In the genomic region with DNA sequence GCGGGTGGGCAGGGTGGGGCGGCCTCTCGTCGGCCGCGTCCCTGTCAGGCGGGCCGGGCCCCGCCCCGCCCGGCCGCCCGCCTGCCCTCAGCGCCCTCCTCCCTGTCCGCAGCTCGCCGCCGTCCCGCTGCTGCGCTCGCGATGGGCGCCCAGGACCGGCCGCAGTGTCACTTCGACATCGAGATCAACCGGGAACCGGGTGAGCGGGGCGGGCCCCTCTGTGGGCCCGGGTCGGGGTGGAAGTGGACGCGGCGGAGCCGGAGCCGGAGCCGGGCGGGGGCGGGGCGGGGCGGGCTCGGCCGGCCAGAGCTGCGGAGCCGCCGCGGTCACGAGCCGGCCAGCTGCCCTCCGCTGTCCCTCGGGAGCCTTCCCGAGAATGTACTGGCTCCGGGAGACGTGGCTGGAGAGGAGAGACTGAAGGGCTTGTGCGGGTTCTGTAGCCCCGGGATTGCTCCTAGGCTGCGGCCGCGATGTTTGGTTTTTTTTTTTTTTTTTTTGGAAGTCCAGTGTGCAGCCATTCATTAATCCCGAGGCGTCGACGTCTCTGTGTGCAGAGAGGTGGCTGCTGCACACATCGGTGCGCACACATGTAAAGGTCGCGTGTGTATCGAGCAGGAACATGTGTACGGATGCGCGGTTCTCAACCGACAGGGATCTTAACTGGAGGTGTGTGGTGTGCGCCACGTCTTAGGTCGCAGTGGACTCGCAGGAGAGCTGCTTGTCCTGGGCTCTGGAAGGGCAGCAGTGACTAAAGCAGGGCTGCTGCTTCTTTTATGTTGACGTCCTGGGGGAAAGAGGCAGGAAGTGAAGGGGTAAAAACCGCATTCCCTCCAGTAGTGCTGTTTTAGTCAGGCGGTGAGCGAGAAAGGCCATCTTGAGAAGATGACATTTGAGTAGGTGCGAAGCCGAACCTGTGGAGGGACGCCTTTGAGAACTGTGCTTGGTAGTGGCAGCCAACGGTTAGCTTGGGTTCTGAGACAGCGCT, we compare ENCODE assay signal across 8 mouse cellular contexts. TPM values are rescaled to one million over a fixed set of nuclear protein-coding genes. Genes with fewer than 3 reads are reported as not detected.
A peak's percentile ranks its signal among the peaks of the same experiment; 100 is the strongest.
DNase-seq lines count a peak whose midpoint lies in the region; ATAC-seq lines count a peak whose summit lies in the region.

No protein-coding gene starts in this region.

- no peaks in the 10 kb centered on the region for H3K27me3 ChIP-seq in heart, embryonic 12.5 days (replicated peaks)
- no peaks in the 10 kb centered on the region for H3K27me3 ChIP-seq in midbrain, embryonic 11.5 days (ENCODE audit: control insufficient read depth, insufficient read depth, low read length)
- no peaks in the 10 kb centered on the region for H3K27me3 ChIP-seq in stomach, embryonic 15.5 days (replicated peaks)

- H3K4me3 ChIP-seq in heart, embryonic 12.5 days = peak overlapping the region; percentile 100
- H3K4me3 ChIP-seq in midbrain, embryonic 11.5 days (ENCODE audit: low read depth, low read length) = peak overlapping the region; percentile 95
- peak overlapping the region; percentile 87 for H3K4me3 ChIP-seq in stomach, embryonic 15.5 days (replicated peaks)

- H3K36me3 ChIP-seq in heart, embryonic 12.5 days = peaks cover 9% of the 10 kb centered on the region; the same call in 1 of the 2 replicates
- H3K36me3 ChIP-seq in midbrain, embryonic 11.5 days (ENCODE audit: control insufficient read depth, insufficient read depth, low read length) = no peaks in the 10 kb centered on the region
- H3K36me3 ChIP-seq in stomach, embryonic 15.5 days = no peaks in the 10 kb centered on the region

- under 1% methylated on average over 75 of the region's 87 CpGs for WGBS in heart, embryonic 12.5 days
- WGBS in midbrain, embryonic 11.5 days = under 1% methylated on average over 67 of the region's 87 CpGs
- under 1% methylated on average over 62 of the region's 87 CpGs for WGBS in stomach, embryonic 15.5 days

- peak overlapping the region; percentile 100 for H3K27ac ChIP-seq in heart, embryonic 12.5 days (ENCODE audit: poor library complexity, severe bottlenecking)
- H3K27ac ChIP-seq in midbrain, embryonic 11.5 days (ENCODE audit: low read depth, low read length) = peak overlapping the region; percentile 89
- peak overlapping the region; percentile 92 for H3K27ac ChIP-seq in stomach, embryonic 15.5 days

- H3K9me3 ChIP-seq in heart, embryonic 12.5 days (replicated peaks) = 0 out of 2 replicates have a peak, but pooled peaks cover 7% of the 10 kb centered on the region
- H3K9me3 ChIP-seq in midbrain, embryonic 11.5 days (ENCODE audit: control insufficient read depth, low read length) = no peaks in the 10 kb centered on the region
- H3K9me3 ChIP-seq in stomach, embryonic 15.5 days = no peaks in the 10 kb centered on the region

- no peak for DNase-seq in cerebellum, postnatal 4 days (ENCODE audit: low spot score in 2 of 2)
- DNase-seq in Muller cell, postnatal 12 days (ENCODE audit: inconsistent ontology term) = peak; percentile 66
- peak; percentile 58 for DNase-seq in embryo, embryonic 10 days (ENCODE audit: low spot score)
- DNase-seq in kidney, postnatal 25 days = peak; percentile 23 to 58
- peak; percentile 95 for DNase-seq in midbrain, embryonic 11.5 days (ENCODE audit: low spot score, missing footprints)

- H3K4me1 ChIP-seq in heart, embryonic 12.5 days (replicated peaks) = peaks cover 14% of the 10 kb centered on the region
- peaks cover 7% of the 10 kb centered on the region for H3K4me1 ChIP-seq in midbrain, embryonic 11.5 days (ENCODE audit: control insufficient read depth, insufficient read depth, low read length)
- peaks cover 3% of the 10 kb centered on the region for H3K4me1 ChIP-seq in stomach, embryonic 15.5 days

- peak overlapping the region; percentile 99 for H3K9ac ChIP-seq in heart, embryonic 12.5 days
- H3K9ac ChIP-seq in midbrain, embryonic 11.5 days (ENCODE audit: low read length) = peak overlapping the region; percentile 92
- H3K9ac ChIP-seq in stomach, embryonic 15.5 days = peak overlapping the region; percentile 94

- H3K4me2 ChIP-seq in heart, embryonic 12.5 days = peak overlapping the region; percentile 80
- H3K4me2 ChIP-seq in midbrain, embryonic 11.5 days = peak overlapping the region; percentile 95
- H3K4me2 ChIP-seq in stomach, embryonic 15.5 days = peak overlapping the region; percentile 88

- peak; percentile 28; the same call in 1 of the 2 replicates for ATAC-seq in cerebellum, adult (ENCODE audit: insufficient number of reproducible peaks, low FRiP score, low TSS enrichment)
- ATAC-seq in heart, embryonic 12.5 days (ENCODE audit: insufficient number of reproducible peaks, low FRiP score) = peak; percentile 71
- ATAC-seq in midbrain, embryonic 11.5 days (ENCODE audit: low FRiP score) = peak; percentile 83
- peak; percentile 29; the same call in 1 of the 2 replicates for ATAC-seq in stomach, embryonic 15.5 days (ENCODE audit: insufficient read depth, low FRiP score, low read depth)

RNA-seq across cellular contexts. Expression of a gene that starts 0.7 kb away (rescaled TPM):
- polyA plus RNA-seq in heart, embryonic 12.5 days (2016; fragmentation: Nextera tagmentation; extraction: Ambion mirVana) = 53.6 and 61.4 TPM in 2 replicates
- 61.6 and 70.4 TPM in 2 replicates for polyA plus RNA-seq in midbrain, embryonic 11.5 days (2014; fragmentation: Nextera tagmentation; extraction: Ambion mirVana)
- 60.2 and 62.0 TPM in 2 replicates for polyA plus RNA-seq in stomach, embryonic 15.5 days (2015; fragmentation: Nextera tagmentation; extraction: Ambion mirVana)

RNA-seq across cellular contexts. Expression of a gene that starts 9.5 kb away (rescaled TPM):
- polyA plus RNA-seq in heart, embryonic 12.5 days (2016; fragmentation: Nextera tagmentation; extraction: Ambion mirVana) = 145 and 152 TPM in 2 replicates
- polyA plus RNA-seq in midbrain, embryonic 11.5 days (2014; fragmentation: Nextera tagmentation; extraction: Ambion mirVana) = 100 and 106 TPM in 2 replicates
- 123 and 127 TPM in 2 replicates for polyA plus RNA-seq in stomach, embryonic 15.5 days (2015; fragmentation: Nextera tagmentation; extraction: Ambion mirVana)

RNA-seq across cellular contexts. Expression of a gene that starts 14.3 kb away (rescaled TPM):
- polyA plus RNA-seq in heart, embryonic 12.5 days (2016; fragmentation: Nextera tagmentation; extraction: Ambion mirVana) = 5.8 and 6.2 TPM in 2 replicates
- 16.9 and 18.2 TPM in 2 replicates for polyA plus RNA-seq in midbrain, embryonic 11.5 days (2014; fragmentation: Nextera tagmentation; extraction: Ambion mirVana)
- 10.2 and 12.2 TPM in 2 replicates for polyA plus RNA-seq in stomach, embryonic 15.5 days (2015; fragmentation: Nextera tagmentation; extraction: Ambion mirVana)

RNA-seq across cellular contexts. Expression of a gene that starts 39.5 kb away (rescaled TPM):
- polyA plus RNA-seq in heart, embryonic 12.5 days (2016; fragmentation: Nextera tagmentation; extraction: Ambion mirVana) = 12.5 and 14.9 TPM in 2 replicates
- polyA plus RNA-seq in midbrain, embryonic 11.5 days (2014; fragmentation: Nextera tagmentation; extraction: Ambion mirVana) = 5.0 and 5.9 TPM in 2 replicates
- 18.9 and 20.8 TPM in 2 replicates for polyA plus RNA-seq in stomach, embryonic 15.5 days (2015; fragmentation: Nextera tagmentation; extraction: Ambion mirVana)

RNA-seq across cellular contexts. Expression of a gene that starts 57.8 kb away (rescaled TPM):
- 0.73 and 1.1 TPM in 2 replicates for polyA plus RNA-seq in heart, embryonic 12.5 days (2016; fragmentation: Nextera tagmentation; extraction: Ambion mirVana)
- polyA plus RNA-seq in midbrain, embryonic 11.5 days (2014; fragmentation: Nextera tagmentation; extraction: Ambion mirVana) = 0.11 and 0.16 TPM in 2 replicates
- polyA plus RNA-seq in stomach, embryonic 15.5 days (2015; fragmentation: Nextera tagmentation; extraction: Ambion mirVana) = 0.59 and 0.70 TPM in 2 replicates

Comparison
In these comparisons a context has a peak if more than half of its experiments do, and no peak if none do; other contexts are left out.
1. ATAC-seq: peak in every context shown above with its lines; median percentile 83 in midbrain, embryonic 11.5 days; 71 in heart, embryonic 12.5 days; 29 in stomach, embryonic 15.5 days; 28 in cerebellum, adult.
2. DNase-seq: peak in Muller cell, postnatal 12 days (single experiment), embryo, embryonic 10 days (single experiment), kidney, postnatal 25 days (2 of 2) and midbrain, embryonic 11.5 days (single experiment); none in cerebellum, postnatal 4 days (0 of 2).
3. Peak in every context shown above with its lines, with median percentiles within 50 percentile points of each other: H3K27ac ChIP-seq, H3K4me2 ChIP-seq, H3K4me3 ChIP-seq and H3K9ac ChIP-seq.